Mouse (Mus musculus): ENCODE measurements at regions not wholly inside any gene's neighbourhood (a gene's known extent, or its start where the extent isn't known, plus 50 kb on each side); places are given as distances from the start of the nearest gene placed in this dataset.

- DNase-seq, result no peak
Observed at GRCm38 (mm10) chr2:51327081-51327480, 178.2 kb upstream of the Rnd3 start.

- DNase-seq, result no peak
Observed at GRCm38 (mm10) chr2:51321676-51322075, 172.8 kb upstream of the Rnd3 start.

DNA sequence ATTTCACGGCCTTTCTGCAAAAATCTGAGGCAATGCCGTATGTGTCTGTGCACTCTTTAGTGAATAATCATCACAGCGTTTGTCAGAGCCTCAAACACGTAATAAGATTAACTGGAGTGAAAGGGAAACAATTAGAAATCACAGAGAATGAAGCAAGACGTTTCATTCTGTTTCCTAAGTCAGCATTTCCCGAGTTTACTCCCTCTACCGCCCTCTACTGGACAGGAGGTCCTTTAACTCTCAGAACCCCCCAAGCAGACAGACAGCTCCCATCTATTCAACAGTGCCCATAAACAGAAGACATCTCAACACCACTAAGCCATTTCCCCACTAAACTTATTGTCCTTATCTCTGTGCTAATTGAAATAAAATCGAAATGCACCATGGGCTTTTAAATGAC lies 167.5 kb upstream of the Rnd3 start:
- no peak for DNase-seq

GRCm38 (mm10) chr2:51313414-51313813 lies 164.5 kb upstream of the Rnd3 start:
- DNase-seq, result no peak

DNA sequence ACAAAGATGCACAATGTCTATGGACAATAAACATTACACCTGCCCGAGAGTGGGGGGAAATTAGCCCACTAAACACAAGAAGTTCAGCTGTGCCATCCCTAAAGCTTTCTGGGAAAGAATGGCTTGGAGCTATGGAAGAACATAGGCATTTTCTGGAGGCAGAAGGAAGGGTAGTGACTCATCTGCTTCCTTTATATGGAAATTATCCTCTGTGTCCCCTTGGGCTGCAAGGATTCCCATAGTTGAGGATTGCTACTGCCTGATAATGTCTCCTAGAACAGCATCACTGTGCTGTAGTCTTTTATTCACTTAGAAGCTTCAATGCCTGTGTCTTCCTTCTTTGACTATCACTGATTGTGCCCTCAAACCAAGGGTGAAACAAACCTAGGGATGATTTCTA lies 157.3 kb upstream of the Rnd3 start:
- no peak for DNase-seq

GRCm38 (mm10) chr2:51305411-51305810 lies 156.5 kb upstream of the Rnd3 start:
- peak; percentile 72 to 75 for DNase-seq

DNA sequence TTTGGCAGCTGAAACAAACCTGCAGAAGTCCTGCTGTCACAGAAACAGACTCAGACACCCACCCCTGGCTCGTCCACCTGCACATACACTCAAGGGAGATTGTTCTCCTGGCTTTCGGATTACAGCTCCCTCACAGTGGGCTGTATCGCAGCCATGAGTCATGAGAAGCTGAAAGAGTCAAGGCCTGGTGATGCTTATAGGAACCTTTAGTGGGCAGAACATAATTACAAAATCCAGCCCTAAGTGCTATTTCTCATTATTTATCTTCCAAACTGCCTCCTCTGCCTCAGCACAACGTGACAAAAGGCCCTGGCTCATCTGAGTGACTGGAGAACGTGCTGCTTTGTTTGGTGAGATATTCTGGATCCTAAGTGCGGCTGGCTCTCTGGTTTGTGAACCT lies 155.8 kb upstream of the Rnd3 start:
- peak; percentile 30 to 33 for DNase-seq

DNA sequence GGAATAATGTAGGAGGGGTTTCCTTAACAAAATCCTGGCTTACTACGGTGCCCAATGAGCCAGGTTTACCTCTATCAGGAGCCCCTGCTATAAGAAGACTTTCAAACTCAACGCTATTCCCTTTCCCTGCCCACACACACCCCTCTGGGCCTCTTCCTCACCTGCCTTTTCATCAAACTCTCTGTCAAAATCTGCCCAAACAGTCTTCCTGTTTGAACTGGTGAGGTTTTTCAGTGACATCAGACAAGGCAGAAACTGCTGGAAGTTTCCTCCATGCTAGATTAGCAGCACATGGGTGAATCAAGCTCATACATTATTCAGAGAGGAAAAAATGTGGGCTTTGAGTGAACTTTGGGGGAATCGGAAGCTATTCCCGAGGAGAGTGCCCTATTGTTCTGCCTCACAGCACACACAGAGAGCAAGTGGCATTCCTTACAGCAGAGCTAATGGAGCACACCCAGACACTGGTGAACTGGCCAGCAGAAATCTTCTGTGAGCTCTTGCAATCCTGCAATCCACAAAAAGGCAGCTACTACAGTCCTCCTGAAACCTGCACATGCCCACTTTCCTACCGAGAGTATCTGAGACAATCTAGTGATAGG lies 141.8 kb upstream of the Rnd3 start:
- DNase-seq, result no peak

DNA sequence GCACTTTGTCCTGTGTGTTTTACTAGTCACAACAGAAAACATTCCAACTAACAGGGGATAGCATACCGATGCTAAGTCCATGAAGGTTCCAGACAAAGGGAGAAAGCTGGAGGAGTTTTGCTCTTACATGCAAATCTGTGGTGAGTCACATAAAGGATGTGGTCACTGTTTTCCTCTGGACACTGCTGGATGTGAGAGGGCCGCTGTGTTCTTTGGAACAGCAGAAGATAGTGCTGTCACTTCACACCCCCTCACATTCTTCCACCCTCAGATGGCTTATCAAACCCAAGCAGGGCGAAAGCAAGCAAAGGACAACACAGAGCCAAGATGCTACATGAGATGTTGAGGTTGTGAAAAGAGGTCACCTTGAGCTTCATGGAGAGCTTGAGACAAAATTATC lies 139.8 kb upstream of the Rnd3 start:
- no peak for DNase-seq

DNA sequence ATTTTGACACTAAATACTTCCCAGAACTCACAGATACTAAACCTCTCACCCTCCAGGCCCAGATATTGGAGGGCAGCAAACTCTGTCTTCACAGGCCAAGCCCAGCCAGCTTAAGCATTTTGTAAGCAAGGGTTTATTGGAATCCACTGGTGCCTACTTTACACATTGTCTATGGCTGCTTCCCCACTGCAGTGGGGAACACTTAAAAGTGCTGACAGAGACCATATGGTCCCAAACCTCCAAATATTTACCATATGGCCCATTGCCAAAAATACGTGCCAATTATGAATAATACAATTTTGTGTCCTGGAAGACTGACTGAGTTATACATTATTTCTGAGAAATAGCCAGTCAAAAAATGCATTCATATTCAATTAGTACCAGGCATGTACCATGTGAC lies 136.7 kb upstream of the Rnd3 start:
- no peak for DNase-seq

- no peak for DNase-seq
Observed at GRCm38 (mm10) chr2:51284781-51285225, 135.9 kb upstream of the Rnd3 start.

- DNase-seq, result no peak
Observed at GRCm38 (mm10) chr2:51279396-51280045, 130.6 kb upstream of the Rnd3 start.

- no peak for DNase-seq
Observed at GRCm38 (mm10) chr2:51278824-51279223, 129.9 kb upstream of the Rnd3 start.

GRCm38 (mm10) chr2:51278356-51278755 lies 129.4 kb upstream of the Rnd3 start:
- no peak for DNase-seq

DNA sequence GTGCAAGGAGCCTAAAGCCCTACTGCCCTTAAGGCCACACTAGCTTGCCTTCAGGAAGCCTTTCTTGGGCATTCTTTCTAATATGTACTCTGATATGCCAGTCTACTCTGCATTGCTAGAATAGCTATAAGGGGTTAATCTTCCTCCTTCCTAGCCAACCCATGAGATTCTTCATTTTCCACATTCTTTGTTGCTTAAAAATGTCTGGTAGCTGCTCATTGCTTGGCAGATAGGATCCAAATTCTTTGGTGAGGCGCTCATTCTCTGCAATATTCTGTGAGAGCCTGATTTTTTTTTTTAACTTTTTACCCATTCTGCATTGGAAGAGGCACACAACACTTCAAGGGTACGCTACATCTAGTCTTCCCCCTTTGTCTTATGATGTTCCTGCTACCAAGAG lies 127.7 kb upstream of the Rnd3 start:
- DNase-seq, result no peak

- DNase-seq, result no peak
Observed at GRCm38 (mm10) chr2:51273300-51273699, 124.4 kb upstream of the Rnd3 start.

GRCm38 (mm10) chr2:51268532-51268931 lies 119.6 kb upstream of the Rnd3 start:
- no peak for DNase-seq

- DNase-seq, result no peak
Observed at GRCm38 (mm10) chr2:51267662-51268061, 118.8 kb upstream of the Rnd3 start.

- DNase-seq, result no peak
Observed at GRCm38 (mm10) chr2:51262506-51262905, 113.6 kb upstream of the Rnd3 start.

GRCm38 (mm10) chr2:51250798-51251197 lies 101.9 kb upstream of the Rnd3 start:
- no peak for DNase-seq

GRCm38 (mm10) chr2:51241573-51241972 lies 92.7 kb upstream of the Rnd3 start:
- no peak for DNase-seq

GRCm38 (mm10) chr2:51240000-51240399 lies 91.1 kb upstream of the Rnd3 start:
- DNase-seq, result no peak

DNA sequence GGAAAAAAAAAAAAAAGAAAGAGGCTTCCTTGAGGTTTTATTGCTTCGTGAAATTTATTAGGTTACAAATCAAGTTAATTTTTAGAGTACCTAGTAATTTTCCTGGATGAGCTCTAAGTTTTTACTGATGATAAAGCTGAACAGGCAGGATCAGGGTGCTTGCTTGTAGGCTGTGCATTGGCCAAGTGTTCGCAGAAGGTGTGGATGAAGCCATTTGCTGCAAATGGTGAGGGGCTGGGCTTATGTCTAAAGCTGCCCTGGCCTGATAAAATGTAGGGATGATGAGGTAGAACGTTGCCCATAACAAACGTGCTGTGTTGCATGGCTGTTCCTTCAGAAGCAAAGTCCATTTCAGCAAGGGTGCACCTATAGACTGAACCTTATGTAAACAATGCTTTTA lies 90.1 kb upstream of the Rnd3 start:
- no peak for DNase-seq

Data from adrenal gland, postnatal 36 days (tissue).